Mouse (Mus musculus) layer of hippocampus, postnatal 10 days (tissue): ENCODE results near the gene Pafah1b2. TPM values are rescaled to one million over a fixed set of nuclear protein-coding genes. Genes with fewer than 3 reads are reported as not detected.

Source experiments
- microRNA-seq, 2 experiments: library from miRNA; unstranded; fragments of <30 nt; microRNA quantifications; one replicate each; pipeline ENCODE4 v1.2.0; 2021
- total RNA-seq, 2 experiments: library from RNA; stranded (reverse); gene quantifications; 2 replicates each; pipeline ENCODE4 v1.2.3; 2021

Gene Pafah1b2
- total RNA-seq, 2 experiments from 2014 or later: 245 to 256 TPM

Small RNA genes lying within 50 kb of the gene (microRNA-seq; reads per million reads assigned to microRNA genes)
- 0.78 to 1.1 reads per million in 2 experiments for gene Mir7087

Other genes starting within 250 kb of the Pafah1b2 start
- 10 to 100 TPM; 17.5 to 18.2 TPM for gene Cep164, start 184.0 kb downstream of the Pafah1b2 start, total RNA-seq
- gene Bace1, start 174.1 kb downstream of the Pafah1b2 start, total RNA-seq: 100 to 1,000 TPM in 1 of 2 experiments, 10 to 100 TPM in 1; 88.7 to 102 TPM
- 10 to 100 TPM; 26.1 to 31.0 TPM for gene Pcsk7, start 106.2 kb downstream of the Pafah1b2 start, total RNA-seq
- 10 to 100 TPM; 69.2 to 70.6 TPM for gene Rnf214, start 105.8 kb downstream of the Pafah1b2 start, total RNA-seq
- 10 to 100 TPM; 12.1 TPM for gene Tagln, start 76.6 kb downstream of the Pafah1b2 start, total RNA-seq
- gene Sidt2, start 57.4 kb downstream of the Pafah1b2 start, total RNA-seq: 100 to 1,000 TPM; 113 to 114 TPM
- gene Sik3, start 130 bp upstream of the Pafah1b2 start, total RNA-seq: 10 to 100 TPM; 83.8 to 85.0 TPM
- under 1 TPM; 0.33 to 0.94 TPM for gene Apoa1, start 215.9 kb upstream of the Pafah1b2 start, total RNA-seq
- not detected for gene Apoc3, start 222.9 kb upstream of the Pafah1b2 start, total RNA-seq
- gene Apoa4, start 228.0 kb upstream of the Pafah1b2 start, total RNA-seq: not detected